23 mouse cellular contexts compared by ENCODE assay signal in the genomic region with DNA sequence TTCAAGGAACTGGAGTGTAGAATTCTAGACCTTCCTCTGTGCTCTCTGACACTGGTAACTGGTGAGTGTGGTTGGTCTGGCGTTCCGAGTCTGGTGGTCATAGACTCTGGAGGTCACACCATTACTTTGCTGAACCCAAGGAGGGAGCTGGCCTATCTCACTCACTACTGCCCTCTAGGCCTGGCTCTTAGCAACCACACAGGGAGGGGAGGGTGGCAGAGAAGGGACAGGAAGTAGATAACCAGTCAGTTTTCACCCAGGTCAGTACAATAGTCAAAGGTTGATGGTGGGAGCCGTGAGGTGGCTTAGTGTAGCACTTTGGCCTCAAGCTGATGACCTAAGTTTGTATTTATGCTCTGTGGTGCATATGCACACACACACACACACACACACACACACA.
DNase-seq lines count a peak whose midpoint lies in the region; ATAC-seq and TF ChIP-seq lines count a peak whose summit lies in the region.
"Had no signal": no experiment of that assay in that cellular context is flagged by ENCODE, and none has a peak within 500 bp of the region (broad histone marks: within the 10 kb centered on the region; RNA-seq: fewer than 3 reads in every experiment).

No protein-coding gene starts in this region.

- H3K9me3 ChIP-seq in forebrain, embryonic 14.5 days (replicated peaks; ENCODE audit: control insufficient read depth, low read length): no peaks in the 10 kb centered on the region
- H3K9me3 ChIP-seq: forebrain, embryonic 12.5 days; hindbrain, embryonic 15.5 days; lung, embryonic 15.5 days had no signal

- no peaks in the 10 kb centered on the region for H3K36me3 ChIP-seq in forebrain, embryonic 14.5 days (ENCODE audit: control insufficient read depth, insufficient read depth, low read length)
- H3K36me3 ChIP-seq: forebrain, embryonic 12.5 days; hindbrain, embryonic 15.5 days; lung, embryonic 15.5 days had no signal

- H3K27me3 ChIP-seq in forebrain, embryonic 14.5 days (replicated peaks; ENCODE audit: control insufficient read depth, insufficient read depth, low read length): no peaks in the 10 kb centered on the region
- H3K27me3 ChIP-seq: forebrain, embryonic 12.5 days; hindbrain, embryonic 15.5 days; lung, embryonic 15.5 days had no signal

- H3K4me3 ChIP-seq in layer of hippocampus, adult 2 months: no peak overlapping the region
- no peak overlapping the region for H3K4me3 ChIP-seq in forebrain, embryonic 14.5 days (ENCODE audit: low read depth, low read length)
- H3K4me3 ChIP-seq: forebrain, embryonic 12.5 days; heart, adult 2 months; hindbrain, embryonic 15.5 days; left cerebral cortex, adult 2 months; lung, embryonic 15.5 days had no signal

- no peak for TF ChIP-seq POLR2A in brain, embryonic 14.5 days (IDR thresholded peaks at IDR 0.05; ENCODE audit: borderline replicate concordance, extremely low read depth, insufficient read depth, insufficient read length, poor library complexity, severe bottlenecking)

- no peak for DNase-seq in layer of hippocampus, adult 2 months (ENCODE audit: low spot score in 2 of 2)
- DNase-seq in layer of hippocampus, postnatal 14 days (ENCODE audit: low spot score in 2 of 2): no peak
- DNase-seq in thymus, postnatal 14 days: peak; percentile 6
- no peak for DNase-seq in thymus, adult 18-20 months
- no peak for DNase-seq in brain, embryonic 14.5 days (ENCODE audit: low read depth)
- no peak for DNase-seq in forebrain, embryonic 14.5 days (ENCODE audit: low spot score)
- DNase-seq in embryo, embryonic 10 days (ENCODE audit: low spot score): no peak
- DNase-seq: B cell, adult 2 months; cerebellum, adult 2 months; gastrocnemius, postnatal 14 days; heart, adult 2 months; heart, postnatal 36 days; kidney, adult 18-20 months; kidney, postnatal 14 days; midbrain, embryonic 14.5 days; right cerebral cortex, postnatal 14 days had no signal

- WGBS in forebrain, embryonic 14.5 days: 86% methylated on average over 3 of the region's 3 CpGs

- no peak overlapping the region for H3K9ac ChIP-seq in forebrain, embryonic 14.5 days (ENCODE audit: low read length)
- H3K9ac ChIP-seq: forebrain, embryonic 12.5 days; hindbrain, embryonic 15.5 days; lung, embryonic 15.5 days had no signal

- TF ChIP-seq CTCF in layer of hippocampus, adult 2 months (conservative IDR thresholded peaks at IDR 0.05): peak; percentile 33
- peak; percentile 10; the same call in 1 of the 2 replicates for TF ChIP-seq CTCF in brain, embryonic 14.5 days (IDR thresholded peaks at IDR 0.05; ENCODE audit: borderline replicate concordance, extremely low read depth, insufficient read depth, insufficient read length)

- no peaks in the 10 kb centered on the region for H3K4me1 ChIP-seq in forebrain, embryonic 14.5 days (ENCODE audit: control insufficient read depth, insufficient read depth, low read length)
- H3K4me1 ChIP-seq: forebrain, embryonic 12.5 days; hindbrain, embryonic 15.5 days had no signal

- H3K4me2 ChIP-seq in forebrain, embryonic 14.5 days (ENCODE audit: low read length): no peak overlapping the region
- H3K4me2 ChIP-seq: forebrain, embryonic 12.5 days; hindbrain, embryonic 15.5 days; liver, embryonic 11.5 days; lung, embryonic 15.5 days had no signal

- ATAC-seq in forebrain, embryonic 14.5 days: no peak
- ATAC-seq: Patski had no signal

- no peak overlapping the region for H3K27ac ChIP-seq in layer of hippocampus, adult 2 months
- H3K27ac ChIP-seq in forebrain, embryonic 14.5 days (ENCODE audit: low read depth, low read length): no peak overlapping the region
- H3K27ac ChIP-seq: forebrain, embryonic 12.5 days; heart, adult 2 months; hindbrain, embryonic 15.5 days; left cerebral cortex, adult 2 months; lung, embryonic 15.5 days; macrophage had no signal
